Mouse (Mus musculus) thymus, adult 2 months (tissue): ENCODE results near the gene Vac14. TPM values are rescaled to one million over a fixed set of nuclear protein-coding genes. Genes with fewer than 3 reads are reported as not detected.

Source experiments
- DNase-seq: peaks from one replicate; pipeline ENCODE4 v3.0.0; 2021
- H3K27ac ChIP-seq: fragments of 200-500 bp; 2 replicates; pipeline ENCODE4 v1.5.1; 2012; ENCODE audit warnings: low read length, control low read depth; ENCODE audit not compliant: control insufficient read depth, insufficient read depth
- H3K27me3 ChIP-seq: fragments of 200-500 bp; 2 replicates; pipeline ENCODE4 v1.6.1; 2012; ENCODE audit warnings: mild to moderate bottlenecking, low read length, moderate library complexity, mixed read lengths; ENCODE audit not compliant: control insufficient read depth, insufficient read depth
- H3K36me3 ChIP-seq: fragments of 200-500 bp; 2 replicates; pipeline ENCODE4 v1.6.1; 2012; ENCODE audit warnings: mild to moderate bottlenecking, low read length, moderate library complexity; ENCODE audit not compliant: control insufficient read depth, insufficient read depth
- H3K4me1 ChIP-seq: fragments of 200-500 bp; replicated peaks from 2 replicates; pipeline ENCODE4 v1.6.1; 2012; ENCODE audit warnings: low read length; ENCODE audit not compliant: control insufficient read depth, insufficient read depth
- H3K4me3 ChIP-seq: fragments of 200-500 bp; 2 replicates; pipeline ENCODE4 v1.5.1; 2012; ENCODE audit warnings: mild to moderate bottlenecking, low read length, control low read depth, moderate library complexity; ENCODE audit not compliant: control insufficient read depth, insufficient read depth
- CTCF ChIP-seq: fragments of 200-500 bp; IDR thresholded peaks from 2 replicates; pipeline ENCODE4 v1.5.1; 2012; ENCODE audit warnings: mild to moderate bottlenecking, control low read depth, low read length, moderate library complexity, borderline replicate concordance; ENCODE audit not compliant: control insufficient read depth, poor library complexity, insufficient read depth; ENCODE audit errors: extremely low read depth
- POLR2A ChIP-seq: fragments of 200-500 bp; IDR thresholded peaks from 2 replicates; pipeline ENCODE4 v1.6.1; 2012; ENCODE audit warnings: mild to moderate bottlenecking, low read length, control low read depth, moderate library complexity; ENCODE audit not compliant: control insufficient read depth, poor library complexity, insufficient read depth; ENCODE audit errors: extremely low read depth
- WGBS: fragments of 180-500 bp; shearing (Covaris S2); methylation state at CpG from one replicate; pipeline ENCODE4 v1.1.7; 2018; 5-methylcytosine and 5-hydroxymethylcytosine counted together
- polyA plus RNA-seq: library from polyadenylated mRNA; depleted of rRNA; stranded (reverse); fragments of >200 nt; gene quantifications from 2 replicates; pipeline ENCODE4 v1.2.3, GENCODE M21; 2012; rRNA removed

The Vac14 gene
- polyA plus RNA-seq, 1 experiment, result 59.4 TPM

GRCm38 (mm10) chr8:110767261-110767660 lies 148.9 kb downstream of the Vac14 start:
- WGBS, result 86% methylated on average over 6 of the region's 6 CpGs
- no peaks in the 10 kb centered on the region for H3K36me3 ChIP-seq

More at GRCm38 (mm10) chr8:110767261-110767660, 148.9 kb downstream of the Vac14 start:
- Histone ChIP-seq H3K4me3 (no peak overlapping the region), H3K27me3 (no peaks in the 10 kb centered on the region; the same call in 1 of the 2 replicates), H3K4me1 (no peaks in the 10 kb centered on the region; the same call in 1 of the 2 replicates), H3K27ac (no peak overlapping the region)
- TF ChIP-seq POLR2A, result no peak
- TF ChIP-seq CTCF, result no peak
- DNase-seq, result no peak

Other genes with a start within 250 kb of the Vac14 start
- gene Mtss1l, start 102.9 kb downstream of the Vac14 start, polyA plus RNA-seq, result 38.7 and 43.6 TPM in 2 replicates
- 23.2 and 29.3 TPM in 2 replicates for gene Il34, start 187.3 kb downstream of the Vac14 start, polyA plus RNA-seq
- 34.0 and 38.3 TPM in 2 replicates for gene Cog4, start 228.0 kb downstream of the Vac14 start, polyA plus RNA-seq
- 78.5 and 82.0 TPM in 2 replicates for gene Sf3b3, start 228.2 kb downstream of the Vac14 start, polyA plus RNA-seq